Mouse (Mus musculus) frontal cortex, postnatal 14 days (tissue): ENCODE data around the gene Olfr706.
"Not testable (repeated sequence)": the region's sequence is repeated elsewhere in the genome, so short reads cannot be mapped to it uniquely, and the experiment has no call there.

Source experiments
- DNase-seq, 2 experiments: peaks; one replicate each; pipeline ENCODE4 v3.0.0; 2022; ENCODE audit warnings: low spot score in 2 of 2

The Olfr706 gene

GRCm38 (mm10) chr7:106888062-106888461 lies at the start of gene Olfr706:
Gene Olfr706, minus strand, starts transcription at chr7:106888162.
- no peak for DNase-seq

DNA sequence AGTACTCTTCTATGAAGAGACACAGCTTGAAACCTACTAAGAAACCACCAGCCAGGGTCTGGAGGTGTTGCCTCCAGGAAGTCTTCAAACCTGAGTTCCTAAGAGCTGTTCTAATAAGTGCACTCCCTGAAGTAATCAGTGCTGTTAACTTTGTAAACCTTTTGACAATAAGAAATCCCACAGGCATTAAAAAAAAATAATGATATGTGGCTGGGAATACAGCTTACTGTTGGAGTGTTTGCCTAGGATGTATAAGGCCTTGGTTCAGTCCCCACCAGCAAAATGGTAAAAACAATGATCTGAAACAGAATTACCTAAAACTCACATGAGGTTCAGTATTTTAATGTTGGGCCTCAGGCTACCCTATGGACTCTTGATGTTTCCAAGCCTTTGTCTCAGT lies 44.2 kb upstream of the Olfr706 start, which contains the start of gene Olfr709-ps1:
Gene Olfr709-ps1, minus strand, starts transcription at position 101 of the 400 bp plus-strand sequence.
- no peak for DNase-seq

DNA sequence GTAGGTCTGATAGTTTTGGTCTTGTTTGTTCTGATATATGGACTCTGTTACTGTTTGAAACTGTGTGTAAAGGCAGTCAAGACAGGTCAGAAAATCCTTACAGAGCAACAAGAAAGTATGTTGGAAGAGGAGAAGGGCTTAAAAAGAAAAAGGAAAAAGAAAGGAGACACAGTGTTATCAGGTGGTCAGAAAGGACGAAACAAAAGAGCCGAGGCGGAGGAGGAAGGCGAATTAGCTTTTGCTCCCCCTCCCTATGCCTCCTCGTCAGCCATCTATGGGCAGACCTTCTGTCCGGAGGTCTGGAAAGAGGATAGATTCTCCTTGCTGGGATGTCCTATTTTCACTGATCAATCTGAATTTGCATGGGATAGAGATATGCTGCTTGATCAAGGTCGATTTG lies 33.0 kb upstream of the Olfr706 start:
- not testable (repeated sequence) for DNase-seq

DNA sequence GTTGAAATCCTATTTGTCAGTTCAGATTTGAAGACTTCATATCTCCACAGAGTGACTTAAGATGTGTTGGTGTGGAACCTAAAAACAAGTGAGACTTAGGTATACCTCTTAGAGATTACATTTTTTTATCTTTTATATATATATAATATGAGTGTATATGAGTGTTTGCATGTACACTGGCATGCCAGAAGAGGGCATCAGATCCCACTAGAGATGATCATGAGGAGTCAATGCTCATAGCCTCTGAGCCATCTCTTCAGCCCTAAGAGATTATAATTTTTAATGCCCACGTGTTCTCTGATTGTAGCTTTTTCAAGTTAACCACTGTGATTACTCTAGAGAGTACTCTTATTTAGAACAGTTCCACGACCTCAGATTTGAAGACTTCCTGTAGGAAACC lies 19.7 kb upstream of the Olfr706 start, which contains the start of gene Olfr1532-ps1:
Gene Olfr1532-ps1, plus strand, starts transcription at position 326 of the 400 bp plus-strand sequence.
- no peak for DNase-seq

DNA sequence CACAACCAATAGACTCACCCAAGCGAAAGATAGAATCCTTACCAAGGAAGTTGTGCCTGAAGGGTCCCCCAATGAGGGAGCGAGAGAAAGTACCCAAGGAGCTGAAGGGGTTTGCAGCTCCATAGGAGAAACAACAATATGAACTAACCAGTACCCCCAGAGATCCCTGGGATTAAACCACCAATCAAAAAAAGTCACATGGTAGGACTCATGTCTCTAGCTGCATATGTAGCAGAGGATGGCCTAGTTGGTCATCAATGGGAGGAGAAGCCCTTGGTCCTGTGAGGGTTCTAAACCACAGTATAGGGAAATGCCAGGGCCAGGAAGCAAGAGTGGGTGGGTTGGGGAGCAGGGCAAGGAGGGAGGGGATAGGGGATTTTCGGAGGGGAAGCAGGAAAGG lies 13.2 kb upstream of the Olfr706 start, which contains the start of gene Olfr707:
Gene Olfr707, minus strand, starts transcription at position 101 of the 400 bp plus-strand sequence.
- not testable (repeated sequence) for DNase-seq

DNA sequence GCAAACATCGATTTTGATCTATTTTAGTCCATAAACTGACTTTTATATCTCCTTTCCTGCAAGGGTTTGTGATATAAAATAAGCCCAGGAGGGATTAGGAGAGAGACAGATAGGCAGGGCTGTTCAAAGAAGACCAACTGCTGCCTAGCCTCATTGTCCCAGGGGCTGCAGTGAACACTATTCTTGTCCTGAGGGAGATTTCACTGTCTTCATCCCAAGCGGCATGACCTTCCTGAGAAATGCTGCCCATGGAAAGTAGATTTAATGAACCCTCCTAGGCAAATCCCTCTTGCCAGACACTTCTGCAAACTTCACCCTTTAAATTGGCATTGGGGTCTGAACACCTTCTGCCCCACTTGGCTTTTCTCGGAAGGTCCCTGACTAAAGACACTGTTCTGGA lies 11.2 kb downstream of the Olfr706 start, which contains the start of gene Olfr705:
Gene Olfr705, minus strand, starts transcription at position 101 of the 400 bp plus-strand sequence.
- no peak for DNase-seq

- DNase-seq = no peak
These were observed 25.1 kb downstream of the Olfr706 start, which contains the start of gene Olfr704 for GRCm38 (mm10) chr7:106862885-106863284. Gene Olfr704, plus strand, starts transcription at chr7:106863185.

DNA sequence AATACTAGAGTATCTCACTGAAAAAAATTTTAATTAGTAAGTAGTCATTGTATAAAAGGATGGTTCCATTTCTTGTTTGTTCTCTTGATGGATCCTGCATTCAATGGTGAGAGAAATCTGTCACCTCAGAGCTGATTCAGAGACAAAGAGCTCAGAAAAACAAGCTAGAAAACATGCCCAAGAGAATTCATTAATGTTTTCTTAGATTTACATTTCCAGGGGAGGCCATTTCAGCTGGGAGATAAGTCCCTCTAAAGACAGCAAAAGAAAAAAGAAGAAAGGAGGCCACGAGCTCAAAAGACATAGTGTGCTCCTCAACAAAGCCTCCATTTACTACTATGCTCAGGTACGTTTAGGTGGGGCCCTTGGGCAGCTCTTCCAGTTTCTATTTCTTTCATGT lies 44.9 kb downstream of the Olfr706 start, which contains the start of gene Olfr703:
Gene Olfr703, plus strand, starts transcription at position 301 of the 400 bp plus-strand sequence.
- DNase-seq = no peak

DNA sequence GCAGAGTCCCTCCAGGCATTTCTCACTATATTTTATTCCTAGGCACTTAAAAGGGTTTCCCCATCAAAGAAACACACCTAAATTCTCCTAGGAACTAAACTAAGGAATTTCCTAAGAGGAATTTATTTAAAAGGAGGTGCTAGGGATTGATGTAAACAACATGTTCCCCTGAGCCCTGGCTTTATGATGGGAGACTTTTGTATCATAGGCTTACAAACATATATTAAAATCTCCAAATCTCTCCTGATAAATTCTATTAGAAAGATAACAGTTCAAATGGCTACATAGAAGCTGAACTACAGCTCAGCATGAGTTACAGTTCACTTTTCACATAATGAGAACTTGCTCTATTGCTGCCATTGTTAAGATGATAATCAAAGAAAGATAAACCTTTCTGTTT lies 54.2 kb downstream of the Olfr706 start, which contains the start of gene Olfr702:
Gene Olfr702, minus strand, starts transcription at position 101 of the 400 bp plus-strand sequence.
- no peak for DNase-seq
